Mouse (Mus musculus) forebrain, embryonic 15.5 days (tissue): ENCODE measurements at regions not wholly inside any gene's neighbourhood (a gene's known extent, or its start where the extent isn't known, plus 50 kb on each side); places are given as distances from the start of the nearest gene placed in this dataset.

Experiments used
- ATAC-seq: fragments of 200-750 bp; cut with Nextera tagmentation; replicated peaks from 2 replicates; pipeline ENCODE4 v1.8.0; 2017; ENCODE audit warnings: mild to moderate bottlenecking, moderate TSS enrichment, moderate library complexity
- H3K27ac ChIP-seq: fragments of 300-500 bp; sonication (generic); replicated peaks from 2 replicates; pipeline ENCODE4 v1.5.1; 2015; ENCODE audit warnings: mild to moderate bottlenecking, inconsistent platforms
- H3K27me3 ChIP-seq: fragments of 300-500 bp; sonication (generic); 2 replicates; pipeline ENCODE4 v1.6.1; 2015; ENCODE audit warnings: inconsistent platforms
- H3K36me3 ChIP-seq: fragments of 300-500 bp; sonication (generic); 2 replicates; pipeline ENCODE4 v1.6.1; 2015; ENCODE audit warnings: mild to moderate bottlenecking, inconsistent platforms
- H3K4me1 ChIP-seq: fragments of 300-500 bp; sonication (generic); 2 replicates; pipeline ENCODE4 v1.6.1; 2015; ENCODE audit warnings: inconsistent platforms
- H3K4me2 ChIP-seq: fragments of 300-500 bp; sonication (generic); replicated peaks from 2 replicates; pipeline ENCODE4 v1.6.1; 2015; ENCODE audit warnings: mild to moderate bottlenecking, inconsistent platforms
- H3K4me3 ChIP-seq: fragments of 300-500 bp; sonication (generic); 2 replicates; pipeline ENCODE4 v1.5.1; 2015; ENCODE audit warnings: mild to moderate bottlenecking, inconsistent platforms
- H3K9ac ChIP-seq: fragments of 300-500 bp; sonication (generic); replicated peaks from 2 replicates; pipeline ENCODE4 v1.6.1; 2015; ENCODE audit warnings: mild to moderate bottlenecking, inconsistent platforms
- H3K9me3 ChIP-seq: fragments of 300-500 bp; sonication (generic); 2 replicates; pipeline ENCODE4 v1.6.1; 2016; ENCODE audit warnings: inconsistent platforms
- WGBS: fragments of 180-500 bp; shearing (Covaris S2); methylation state at CpG from one replicate; pipeline ENCODE4 v1.1.7; 2015; ENCODE audit warnings: mixed read lengths; 5-methylcytosine and 5-hydroxymethylcytosine counted together

- Histone ChIP-seq H3K4me3 (no peak overlapping the region), H3K9me3 (no peaks in the 10 kb centered on the region), H3K27ac (no peak overlapping the region), H3K4me2 (no peak overlapping the region), H3K27me3 (no peaks in the 10 kb centered on the region), H3K36me3 (no peaks in the 10 kb centered on the region), H3K9ac (no peak overlapping the region), H3K4me1 (no peaks in the 10 kb centered on the region)
- 12% methylated on average over 1 of the region's 1 CpGs for WGBS
- no peak for ATAC-seq
Measured at GRCm38 (mm10) chr16:66579551-66579950, 764.5 kb downstream of the Vgll3 start.

GRCm38 (mm10) chr16:66585698-66586284, 770.7 kb downstream of the Vgll3 start:
- ATAC-seq: peak; percentile 53; the same call in 1 of the 2 replicates
- Histone ChIP-seq H3K9ac (no peak overlapping the region), H3K4me2 (peak overlapping the region; percentile 41), H3K4me3 (no peak overlapping the region), H3K36me3 (no peaks in the 10 kb centered on the region), H3K27ac (no peak overlapping the region), H3K4me1 (peaks cover 5% of the 10 kb centered on the region; the same call in 1 of the 2 replicates), H3K9me3 (no peaks in the 10 kb centered on the region), H3K27me3 (no peaks in the 10 kb centered on the region)
- 9% methylated on average over 12 of the region's 12 CpGs for WGBS

- Histone ChIP-seq H3K4me3 (no peak overlapping the region), H3K4me1 (no peaks in the 10 kb centered on the region), H3K9ac (no peak overlapping the region), H3K27ac (no peak overlapping the region), H3K9me3 (no peaks in the 10 kb centered on the region), H3K36me3 (no peaks in the 10 kb centered on the region), H3K4me2 (no peak overlapping the region), H3K27me3 (no peaks in the 10 kb centered on the region)
- WGBS: 48% methylated on average over 2 of the region's 2 CpGs
- 0 out of 2 replicates have a peak, but pooled peaks have one; percentile 19 for ATAC-seq
Measured at GRCm38 (mm10) chr16:66602211-66602610, 787.2 kb downstream of the Vgll3 start.

- no peaks in the 10 kb centered on the region for H3K9me3 ChIP-seq
- H3K4me1 ChIP-seq: no peaks in the 10 kb centered on the region
- no peaks in the 10 kb centered on the region for H3K27me3 ChIP-seq
- H3K36me3 ChIP-seq: no peaks in the 10 kb centered on the region
- no peak overlapping the region for H3K27ac ChIP-seq
- 21% methylated on average over 3 of the region's 3 CpGs for WGBS
- H3K9ac ChIP-seq: no peak overlapping the region
- H3K4me3 ChIP-seq: no peak overlapping the region
- H3K4me2 ChIP-seq: no peak overlapping the region
- no peak for ATAC-seq
Measured at GRCm38 (mm10) chr16:66602686-66603085, 787.6 kb downstream of the Vgll3 start.

- no peak overlapping the region for H3K4me2 ChIP-seq
- H3K9ac ChIP-seq: no peak overlapping the region
- WGBS: 30% methylated on average over 6 of the region's 6 CpGs
- H3K4me1 ChIP-seq: no peaks in the 10 kb centered on the region
- ATAC-seq: no peak
- H3K27ac ChIP-seq: no peak overlapping the region
- no peaks in the 10 kb centered on the region for H3K27me3 ChIP-seq
- no peaks in the 10 kb centered on the region for H3K36me3 ChIP-seq
- H3K4me3 ChIP-seq: no peak overlapping the region
- H3K9me3 ChIP-seq: no peaks in the 10 kb centered on the region
Measured at GRCm38 (mm10) chr16:66603825-66604224, 788.8 kb downstream of the Vgll3 start.
